Mouse (Mus musculus) ES-CJ7 (cell line): ENCODE results near the gene Rab3b.

Source experiments
- DNase-seq: peaks from one replicate; pipeline ENCODE4 v3.0.0; 2011; ENCODE audit warnings: low read depth, low spot score

Gene Rab3b

DNA sequence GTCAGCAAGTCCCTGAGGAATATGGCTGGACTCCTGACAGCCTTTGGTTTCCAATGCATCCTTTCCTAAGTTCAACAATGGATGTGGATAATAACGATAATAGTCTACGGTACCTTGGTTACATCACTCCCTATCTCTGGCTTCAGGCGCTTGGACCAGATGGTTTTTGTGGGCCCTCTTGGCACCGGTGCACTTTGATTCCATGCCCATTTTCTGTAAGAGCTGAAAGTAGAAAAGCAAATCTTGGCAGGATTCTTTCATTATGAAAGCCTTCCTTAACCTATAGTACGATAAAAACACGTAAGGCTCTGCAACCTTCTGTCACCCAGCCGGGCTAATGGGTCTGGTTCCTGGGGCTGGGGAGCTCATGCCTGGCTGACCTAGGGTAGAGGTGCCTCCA, 70.3 kb downstream of the Rab3b start:
- DNase-seq = no peak

DNA sequence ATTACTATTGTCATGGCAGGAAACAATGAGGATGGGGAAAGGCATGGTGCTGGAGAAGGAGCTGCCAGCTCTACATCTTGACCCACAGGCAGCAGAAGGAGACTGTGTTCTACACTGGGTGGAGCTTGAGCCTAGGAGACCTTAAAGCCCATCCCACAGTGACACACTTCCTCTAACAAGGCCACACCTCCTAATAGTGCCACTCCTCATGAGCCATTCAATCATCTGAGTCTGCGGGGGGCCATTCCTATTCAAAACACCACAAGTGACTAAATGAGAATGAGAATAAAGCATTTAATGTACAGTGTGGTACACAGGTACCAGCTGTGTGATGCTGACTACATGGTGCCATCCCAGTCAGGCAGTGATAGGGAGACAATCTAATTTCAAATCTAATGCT, 71.3 kb downstream of the Rab3b start:
- peak; percentile 49 for DNase-seq

DNA sequence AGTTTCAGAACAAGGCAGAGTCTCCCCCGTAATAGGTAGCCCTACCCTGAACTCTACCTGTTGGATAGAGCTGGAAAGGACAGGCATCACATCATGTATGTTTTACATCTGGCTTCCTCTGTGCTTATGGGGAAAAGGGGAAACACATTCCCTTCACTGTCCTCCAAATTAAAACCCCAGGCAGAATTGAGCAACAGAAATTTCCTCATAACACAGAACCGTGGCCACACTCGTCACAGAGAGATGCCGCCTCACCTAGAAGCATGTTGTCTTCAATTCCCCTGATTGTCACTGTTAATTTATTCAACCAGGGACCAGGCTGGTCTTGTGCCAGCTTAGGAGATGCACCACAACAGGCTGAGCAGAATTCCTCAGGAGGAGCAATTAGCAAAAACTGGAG, 72.8 kb downstream of the Rab3b start:
- no peak for DNase-seq

DNA sequence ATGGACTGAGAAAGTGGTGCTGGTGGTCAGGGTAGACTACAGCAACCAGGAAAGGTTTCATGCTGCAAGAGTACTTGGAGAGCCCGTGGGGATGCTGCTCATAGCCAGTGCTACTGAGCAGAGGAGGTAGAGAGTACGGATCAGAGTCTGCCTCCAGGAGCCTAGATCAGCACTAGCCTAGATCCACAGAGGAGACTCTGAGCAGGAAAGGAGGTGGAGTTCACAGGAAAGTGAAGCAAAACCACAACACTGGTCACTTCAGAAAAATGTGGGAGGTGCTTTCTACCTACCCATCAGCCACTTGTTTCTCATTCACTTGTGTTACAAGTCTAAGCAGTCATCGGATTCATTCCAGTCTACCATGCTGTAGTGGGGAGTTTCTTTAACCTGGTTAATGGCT, 80.8 kb downstream of the Rab3b start:
- DNase-seq = no peak

DNA sequence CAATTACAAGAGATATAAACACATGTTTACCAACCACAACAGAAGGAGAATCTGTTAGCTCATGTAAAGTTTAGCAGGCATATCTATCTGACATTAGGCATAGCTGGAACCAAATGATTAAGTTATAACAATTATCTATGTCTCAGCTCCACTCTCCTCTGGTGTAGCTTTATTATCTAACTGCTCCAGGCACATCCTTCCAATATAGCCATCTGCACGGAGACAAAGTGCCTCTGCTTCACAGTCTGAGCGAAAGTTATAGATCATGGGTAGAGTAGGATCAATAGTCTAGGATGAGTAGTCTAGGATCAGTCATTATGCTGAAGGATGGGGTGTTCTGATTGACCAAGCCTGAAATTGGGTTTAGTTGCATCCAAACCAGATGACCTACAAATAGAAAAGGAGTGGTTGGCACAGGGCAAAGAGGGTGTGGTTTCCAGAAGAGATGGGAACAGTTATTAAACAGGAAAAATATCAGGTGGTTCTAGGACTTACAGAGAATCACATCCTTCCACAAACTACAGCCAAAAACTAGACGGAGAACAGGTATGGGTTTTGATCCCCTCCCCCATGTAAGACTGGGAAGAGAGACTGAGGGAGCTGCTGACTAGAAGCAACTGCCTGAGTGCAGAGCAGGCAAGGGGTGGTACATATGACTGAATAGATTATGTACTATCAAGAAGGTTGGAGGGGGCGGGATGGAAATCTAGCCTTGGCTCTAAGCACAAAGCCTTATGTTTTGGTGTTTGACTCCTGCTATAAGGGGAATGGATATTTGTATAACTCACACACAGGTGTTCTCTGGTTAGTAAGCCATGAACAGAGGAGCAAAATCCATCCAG, 82.0 kb downstream of the Rab3b start:
- DNase-seq = no peak

DNA sequence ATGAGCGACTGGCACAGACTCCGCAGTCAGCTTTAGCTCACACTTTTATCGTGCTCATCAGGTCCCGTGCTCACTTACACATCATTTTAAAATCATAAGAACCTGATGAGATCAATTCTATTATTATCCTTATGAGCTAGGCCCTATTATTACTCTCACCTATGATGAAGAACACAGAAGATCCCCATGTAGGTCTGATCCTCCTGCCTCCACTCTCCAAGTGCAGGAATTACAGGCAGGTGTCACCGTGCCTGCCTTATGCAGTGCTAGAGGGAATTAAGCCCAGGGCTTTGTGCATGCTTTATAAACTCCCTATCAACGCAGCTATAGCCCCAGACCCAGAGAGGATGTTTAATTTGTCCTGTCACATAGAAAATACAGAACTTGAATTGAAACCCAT, 84.2 kb downstream of the Rab3b start:
- no peak for DNase-seq

GRCm38 (mm10) chr4:108969517-108969916, 90.7 kb downstream of the Rab3b start:
- no peak for DNase-seq

DNA sequence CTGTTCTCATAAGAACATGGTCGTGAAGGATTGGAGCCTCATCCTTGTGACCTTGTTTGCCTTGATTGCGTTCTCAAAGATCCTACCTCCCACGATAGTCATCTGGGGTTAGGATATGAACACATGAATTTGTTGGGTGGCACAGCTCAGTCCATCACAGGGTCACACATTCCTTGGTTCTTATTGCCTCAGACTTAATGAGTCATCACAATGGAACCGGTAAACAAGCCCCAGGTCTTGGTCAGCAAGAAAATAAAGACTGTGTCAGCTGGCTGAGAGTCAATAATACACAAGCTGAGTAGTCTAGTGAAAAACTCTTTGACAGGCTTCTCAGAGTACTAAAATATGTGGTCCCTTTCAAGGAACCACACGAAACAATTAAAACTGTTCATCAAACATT, 92.2 kb downstream of the Rab3b start:
- DNase-seq = no peak

GRCm38 (mm10) chr4:108976458-108977071, 97.7 kb downstream of the Rab3b start:
- DNase-seq = peak; percentile 64

GRCm38 (mm10) chr4:108986833-108987472, 108.1 kb downstream of the Rab3b start:
- DNase-seq = peak; percentile 70

DNA sequence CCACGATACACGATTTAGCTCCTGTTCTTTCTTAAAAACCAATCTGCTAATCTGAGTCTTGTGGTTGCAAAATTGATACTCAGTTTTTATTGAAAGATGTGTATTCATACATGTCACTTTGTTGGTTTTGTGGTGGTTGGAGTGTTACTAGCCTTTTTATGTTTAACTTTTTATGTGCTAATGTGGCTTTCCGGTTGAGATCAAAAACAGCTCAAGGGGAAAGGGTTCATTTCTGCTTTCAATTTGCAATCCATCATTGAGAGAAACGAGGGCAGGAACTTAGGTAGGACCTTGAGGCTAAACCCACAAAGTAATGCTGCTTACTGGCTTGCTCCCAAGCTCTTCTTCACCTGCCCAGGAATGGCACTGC, 108.6 kb downstream of the Rab3b start:
- DNase-seq = no peak

- peak; percentile 78 for DNase-seq
Measured at GRCm38 (mm10) chr4:108989430-108989829, 110.6 kb downstream of the Rab3b start.

GRCm38 (mm10) chr4:108990032-108990431, 111.2 kb downstream of the Rab3b start:
- DNase-seq = peak; percentile 59

GRCm38 (mm10) chr4:108990571-108990970, 111.7 kb downstream of the Rab3b start:
- DNase-seq = no peak

DNA sequence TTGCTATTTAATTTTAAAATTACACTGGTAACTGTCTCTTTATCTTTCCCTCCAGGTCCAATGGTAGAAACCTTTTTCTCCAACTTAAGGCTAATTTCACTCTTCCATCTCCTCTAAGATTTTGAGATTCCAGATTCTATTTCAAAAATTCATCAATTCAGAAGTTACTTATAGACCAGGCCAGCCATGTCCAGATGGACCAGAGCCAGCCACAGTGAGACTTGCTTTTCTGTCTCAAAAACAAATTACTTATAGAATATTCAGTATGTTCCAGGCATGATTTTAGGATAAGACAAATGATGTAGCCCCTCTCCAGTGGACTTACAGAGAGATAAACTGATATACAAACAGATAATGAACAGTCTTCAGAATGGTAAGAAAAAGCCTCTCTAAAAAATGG, 112.9 kb downstream of the Rab3b start:
- DNase-seq = no peak
